Mouse (Mus musculus) liver, adult 2 months (tissue): ENCODE results near the gene Paip2b.

Experiments used
- CTCF ChIP-seq: fragments of 200-500 bp; IDR thresholded peaks from 2 replicates; pipeline ENCODE4 v1.5.1; 2011; ENCODE audit warnings: low read depth, low read length, control low read depth
- POLR2A ChIP-seq: fragments of 200-500 bp; IDR thresholded peaks from 2 replicates; pipeline ENCODE4 v1.6.1; 2011; ENCODE audit warnings: low read length, control low read depth; ENCODE audit not compliant: insufficient read depth; ENCODE audit errors: extremely low read depth

- TF ChIP-seq CTCF = no peak
- TF ChIP-seq POLR2A = no peak
These were observed 10.6 kb downstream of the Paip2b start for GRCm38 (mm10) chr6:83820727-83821515.
